8 mouse cellular contexts compared by ENCODE assay signal in genomic region chr17:35979401-35980362, GRCm38 (mm10). TPM values are rescaled to one million over a fixed set of nuclear protein-coding genes. Genes with fewer than 3 reads are reported as not detected.
DNase-seq lines count a peak whose midpoint lies in the region; ATAC-seq and TF ChIP-seq lines count a peak whose summit lies in the region.

TSS of gene Gnl1 (plus strand) at chr17:35979851.
TSS of gene Prr3 (minus strand) at chr17:35980236.

- H3K4me1 ChIP-seq in bone marrow, adult 2 months (ENCODE audit: control insufficient read depth, insufficient read depth, low read length), result no peaks in the 10 kb centered on the region; the same call in none of the 2 replicates
- H3K4me1 ChIP-seq in embryonic facial prominence, embryonic 15.5 days, result peaks cover 17% of the 10 kb centered on the region
- H3K4me1 ChIP-seq in kidney, embryonic 14.5 days (ENCODE audit: control insufficient read depth, insufficient read depth, low read length), result peaks cover 16% of the 10 kb centered on the region
- peaks cover 22% of the 10 kb centered on the region for H3K4me1 ChIP-seq in limb, embryonic 15.5 days

- peak within 1 kb of the TSS; percentile 77 for H3K4me2 ChIP-seq in embryonic facial prominence, embryonic 15.5 days (replicated peaks)
- H3K4me2 ChIP-seq in kidney, embryonic 14.5 days (replicated peaks; ENCODE audit: low read depth, low read length), result peak within 1 kb of the TSS; percentile 77
- H3K4me2 ChIP-seq in limb, embryonic 15.5 days, result peak within 1 kb of the TSS; percentile 82

- peak; percentile 86 for ATAC-seq in embryonic facial prominence, embryonic 15.5 days (ENCODE audit: insufficient number of reproducible peaks, low FRiP score, low TSS enrichment, low read depth)
- peak; percentile 90 for ATAC-seq in kidney, embryonic 14.5 days (ENCODE audit: low FRiP score, low TSS enrichment)
- ATAC-seq in limb, embryonic 15.5 days (ENCODE audit: insufficient number of reproducible peaks, low FRiP score, low TSS enrichment, low read depth), result peak; percentile 79

- H3K36me3 ChIP-seq in embryonic facial prominence, embryonic 15.5 days, result peaks cover 37% of the 10 kb centered on the region
- peaks cover 47% of the 10 kb centered on the region for H3K36me3 ChIP-seq in kidney, embryonic 14.5 days (ENCODE audit: control insufficient read depth, insufficient read depth, low read length)
- peaks cover 36% of the 10 kb centered on the region for H3K36me3 ChIP-seq in limb, embryonic 15.5 days

- H3K9ac ChIP-seq in embryonic facial prominence, embryonic 15.5 days, result peak within 1 kb of the TSS; percentile 74
- peak within 1 kb of the TSS; percentile 81 for H3K9ac ChIP-seq in kidney, embryonic 14.5 days (ENCODE audit: low read depth, low read length)
- peak within 1 kb of the TSS; percentile 77 for H3K9ac ChIP-seq in limb, embryonic 15.5 days

- peak; percentile 96 for DNase-seq in 416B (ENCODE audit: low read depth)
- peak; percentile 91 to 93 for DNase-seq in heart, adult 9 months (ENCODE audit: low spot score in 2 of 2)
- peak; percentile 83 to 90 for DNase-seq in monocyte, adult 2 months (ENCODE audit: low read depth in 1 of 2, low spot score in 2 of 2)
- DNase-seq in spleen, postnatal 36 days (ENCODE audit: low spot score in 2 of 2), result peak; percentile 86 to 87

- no peaks in the 10 kb centered on the region for H3K9me3 ChIP-seq in embryonic facial prominence, embryonic 15.5 days (replicated peaks)
- no peaks in the 10 kb centered on the region for H3K9me3 ChIP-seq in kidney, embryonic 14.5 days (ENCODE audit: control insufficient read depth, low read length)
- H3K9me3 ChIP-seq in limb, embryonic 15.5 days, result no peaks in the 10 kb centered on the region

- no peaks in the 10 kb centered on the region for H3K27me3 ChIP-seq in embryonic facial prominence, embryonic 15.5 days
- H3K27me3 ChIP-seq in kidney, embryonic 14.5 days (ENCODE audit: control insufficient read depth, insufficient read depth, low read length), result no peaks in the 10 kb centered on the region
- no peaks in the 10 kb centered on the region for H3K27me3 ChIP-seq in limb, embryonic 15.5 days

- H3K27ac ChIP-seq in bone marrow, adult 2 months (ENCODE audit: control insufficient read depth, insufficient read depth, low read depth, low read length, poor library complexity), result peak within 1 kb of the TSS; percentile 96
- H3K27ac ChIP-seq in embryonic facial prominence, embryonic 15.5 days (replicated peaks), result peak within 1 kb of the TSS; percentile 98
- peak within 1 kb of the TSS; percentile 97 for H3K27ac ChIP-seq in kidney, embryonic 14.5 days (ENCODE audit: low read depth, low read length)
- H3K27ac ChIP-seq in limb, embryonic 15.5 days, result peak within 1 kb of the TSS; percentile 98

- no peak for TF ChIP-seq CTCF in bone marrow, adult 2 months (IDR thresholded peaks at IDR 0.05; ENCODE audit: control insufficient read depth, insufficient read depth, low read length)

- no peak for TF ChIP-seq POLR2A in bone marrow, adult 2 months (IDR thresholded peaks at IDR 0.05; ENCODE audit: borderline replicate concordance, control insufficient read depth, low read depth, low read length)

- under 1% methylated on average over 108 of the region's 109 CpGs for WGBS in bone marrow, adult 2 months
- under 1% methylated on average over 109 of the region's 109 CpGs for WGBS in embryonic facial prominence, embryonic 15.5 days
- WGBS in kidney, embryonic 14.5 days, result under 1% methylated on average over 95 of the region's 109 CpGs
- WGBS in limb, embryonic 15.5 days, result under 1% methylated on average over 96 of the region's 109 CpGs

- H3K4me3 ChIP-seq in bone marrow, adult 2 months (replicated peaks; ENCODE audit: control insufficient read depth, low read depth, low read length), result peak within 1 kb of the TSS; percentile 76
- H3K4me3 ChIP-seq in embryonic facial prominence, embryonic 15.5 days (replicated peaks), result peak within 1 kb of the TSS; percentile 96
- H3K4me3 ChIP-seq in kidney, embryonic 14.5 days (ENCODE audit: low read length), result peak within 1 kb of the TSS; percentile 95
- H3K4me3 ChIP-seq in limb, embryonic 15.5 days, result peak within 1 kb of the TSS; percentile 94

RNA-seq across cellular contexts. Expression of gene Gnl1, which starts in this region (rescaled TPM):
- polyA plus RNA-seq in bone marrow, adult 2 months (2011; ENCODE audit: insufficient read depth, insufficient read length, low replicate concordance, missing spikeins), result 28.0 and 29.9 TPM in 2 replicates
- polyA plus RNA-seq in embryonic facial prominence, embryonic 15.5 days (2015; fragmentation: Nextera tagmentation; extraction: Ambion mirVana), result 59.7 and 61.5 TPM in 2 replicates
- polyA plus RNA-seq in kidney, embryonic 14.5 days (2014; fragmentation: Nextera tagmentation; extraction: Ambion mirVana), result 35.0 and 44.5 TPM in 2 replicates
- 53.7 and 60.0 TPM in 2 replicates for polyA plus RNA-seq in limb, embryonic 15.5 days (2015; fragmentation: Nextera tagmentation; extraction: Ambion mirVana)

RNA-seq across cellular contexts. Expression of gene Prr3, which starts in this region (rescaled TPM):
- 23.0 and 34.5 TPM in 2 replicates for polyA plus RNA-seq in bone marrow, adult 2 months (2011; ENCODE audit: insufficient read depth, insufficient read length, low replicate concordance, missing spikeins)
- 37.8 and 41.4 TPM in 2 replicates for polyA plus RNA-seq in embryonic facial prominence, embryonic 15.5 days (2015; fragmentation: Nextera tagmentation; extraction: Ambion mirVana)
- 34.5 and 40.1 TPM in 2 replicates for polyA plus RNA-seq in kidney, embryonic 14.5 days (2014; fragmentation: Nextera tagmentation; extraction: Ambion mirVana)
- 33.8 and 36.0 TPM in 2 replicates for polyA plus RNA-seq in limb, embryonic 15.5 days (2015; fragmentation: Nextera tagmentation; extraction: Ambion mirVana)

Comparison
In these comparisons a context has a peak if more than half of its experiments do, and no peak if none do; other contexts are left out.
1. Peak in every context shown above with its lines: DNase-seq, ATAC-seq, H3K4me3 ChIP-seq and H3K27ac ChIP-seq.